Mouse (Mus musculus) heart, adult 2 months (tissue): ENCODE measurements around the gene 4930407I10Rik.

ENCODE experiments used
- CTCF ChIP-seq: fragments of 200-600 bp; IDR thresholded peaks from 2 replicates; pipeline ENCODE4 v1.8.1; 2022; ENCODE audit warnings: antibody characterized with exemption, mild to moderate bottlenecking, moderate library complexity
- EP300 ChIP-seq: fragments of 200-500 bp; IDR thresholded peaks from 2 replicates; pipeline ENCODE4 v1.6.1; 2011; ENCODE audit warnings: low read depth, low read length, control low read depth; ENCODE audit not compliant: insufficient read depth
- POLR2A ChIP-seq: fragments of 200-500 bp; IDR thresholded peaks from 2 replicates; pipeline ENCODE4 v1.6.1; 2011; ENCODE audit warnings: mild to moderate bottlenecking, low read depth, low read length, control low read depth; ENCODE audit not compliant: insufficient read depth

- TF ChIP-seq CTCF (peak; percentile 93), POLR2A (no peak), EP300 (0 out of 2 replicates have a peak, but pooled peaks have one; percentile 29)
Observed at GRCm38 (mm10) chr15:82040650-82041049, 18.3 kb upstream of the 4930407I10Rik start.
